Mouse (Mus musculus): Measurements from ENCODE around the gene Clec16a. TPM values are rescaled to one million over a fixed set of nuclear protein-coding genes. Genes with fewer than 3 reads are reported as not detected.

Gene Clec16a
- total and polyA plus RNA-seq, 3 experiments = 20.0 to 24.2 (median 20.5) TPM

DNA sequence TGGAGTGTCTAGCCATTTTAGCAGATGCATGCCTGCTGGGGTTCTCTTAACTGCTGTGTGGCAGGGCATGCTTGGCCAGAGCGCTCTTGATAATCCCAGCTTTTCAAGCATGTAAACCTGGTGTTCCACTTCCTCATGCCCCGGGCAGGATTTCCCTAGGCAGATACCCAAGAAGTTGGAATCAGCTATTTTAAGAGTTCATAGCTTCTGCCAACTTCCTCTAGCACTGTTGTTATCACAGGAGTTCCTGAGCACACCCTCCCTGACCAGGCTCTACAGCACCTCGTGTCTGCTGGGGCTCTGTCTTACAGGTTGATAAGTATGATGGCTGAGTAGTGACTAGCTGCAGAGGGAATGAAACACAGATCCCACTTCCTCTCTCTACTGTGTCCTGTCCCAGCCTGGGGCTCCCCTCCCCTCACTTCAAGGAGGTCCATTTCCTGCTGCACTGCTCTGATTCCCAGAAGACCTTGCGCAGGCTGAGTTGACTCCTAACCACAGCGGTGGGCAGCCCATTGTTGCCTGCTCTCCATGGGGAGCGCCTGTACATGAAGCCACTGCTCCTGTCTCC is 144.7 kb downstream of the Clec16a start:
- dilution Hi-C loops (cut with MboI; ENCODE audit: extremely low pct_ligation_motif_present, extremely low pct_unique_long_range_greater_than_20kb, low sequenced_read_pairs) = no loop called here
- Histone ChIP-seq H3K79me2 (replicated peaks; ENCODE audit: control insufficient read depth, extremely low read depth, insufficient read depth, poor library complexity, severe bottlenecking) (no peaks in the 10 kb centered on the region), H3K27me3 (replicated peaks) (no peaks in the 10 kb centered on the region), H3K4me3 (replicated peaks in 1 of 3; ENCODE audit: low read depth in 2 of 3, low read length in 2 of 3, poor library complexity in 1 of 3) (no peak overlapping the region), H3K4me1 (ENCODE audit: control insufficient read depth in 1 of 2, insufficient read depth in 2 of 2) (peaks cover 13 to 31% of the 10 kb centered on the region in 2 experiments), H3K27ac (ENCODE audit: insufficient read depth, low read depth) (no peak overlapping the region), H3K36me3 (replicated peaks in 1 of 2; ENCODE audit: control insufficient read depth in 1 of 2, insufficient read depth in 1 of 2, low read length in 1 of 2) (no peaks in the 10 kb centered on the region), H3K9me3 (replicated peaks; ENCODE audit: low read length) (no peaks in the 10 kb centered on the region), H3K9ac (ENCODE audit: insufficient read depth, low read depth) (no peak overlapping the region), H3K4me2 (ENCODE audit: insufficient read depth, low read depth, poor library complexity, severe bottlenecking) (no peak overlapping the region)
- in situ Hi-C loops (cut with MboI; ENCODE audit: low pct_ligation_motif_present, low pct_unique_long_range_greater_than_20kb, low sequenced_read_pairs) = no loop called here
- DNase-seq (ENCODE audit: extremely low read depth) = peak; percentile 24
- no peak for TF ChIP-seq POLR2A (IDR thresholded peaks at IDR 0.05; ENCODE audit: low read depth, low read length)
- TF ChIP-seq SMC3 (IDR thresholded peaks at IDR 0.05; ENCODE audit: low read depth, low read length) = no peak
- TF ChIP-seq ZNF384 (IDR thresholded peaks at IDR 0.05; ENCODE audit: low read depth, low read length) = no peak
- TF ChIP-seq HCFC1 (IDR thresholded peaks at IDR 0.05; ENCODE audit: low read depth, low read length) = no peak
- TF ChIP-seq ETS1 (conservative IDR thresholded peaks at IDR 0.05; ENCODE audit: low read depth, low read length) = no peak
- TF ChIP-seq SIN3A (IDR thresholded peaks at IDR 0.05; ENCODE audit: low read length) = no peak
- no peak for TF ChIP-seq ZC3H11A (IDR thresholded peaks at IDR 0.05; ENCODE audit: low read depth, low read length)
- no peak for TF ChIP-seq E2F4 (IDR thresholded peaks at IDR 0.05; ENCODE audit: insufficient replicate concordance, low read depth, low read length)
- TF ChIP-seq JUN (IDR thresholded peaks at IDR 0.05; ENCODE audit: insufficient read depth, low read depth, low read length) = no peak
- no peak for TF ChIP-seq CTCF (conservative IDR thresholded peaks at IDR 0.05 in 1 of 2, IDR thresholded peaks at IDR 0.05 in 1 of 2; ENCODE audit: low read depth in 2 of 2, low read length in 2 of 2)
- TF ChIP-seq TCF12 (IDR thresholded peaks at IDR 0.05; ENCODE audit: low read depth, low read length) = no peak
- no peak for TF ChIP-seq MAX (IDR thresholded peaks at IDR 0.05; ENCODE audit: low read length)
- no peak for TF ChIP-seq MYC (IDR thresholded peaks at IDR 0.05; ENCODE audit: low read depth, low read length)
- TF ChIP-seq KAT2A (IDR thresholded peaks at IDR 0.05; ENCODE audit: insufficient replicate concordance, low read length) = no peak
- TF ChIP-seq IRF4 (IDR thresholded peaks at IDR 0.05; ENCODE audit: low read depth, low read length) = no peak
- TF ChIP-seq MEF2A (IDR thresholded peaks at IDR 0.05; ENCODE audit: borderline replicate concordance, low read depth, low read length) = no peak

- dilution Hi-C loops (cut with MboI; ENCODE audit: extremely low pct_ligation_motif_present, extremely low pct_unique_long_range_greater_than_20kb, low sequenced_read_pairs) (no loop called here), in situ Hi-C loops (cut with MboI; ENCODE audit: low pct_ligation_motif_present, low pct_unique_long_range_greater_than_20kb, low sequenced_read_pairs) (no loop called here)
- H3K27me3 ChIP-seq (replicated peaks) = no peaks in the 10 kb centered on the region
- no peaks in the 10 kb centered on the region for H3K9me3 ChIP-seq (replicated peaks; ENCODE audit: low read length)
- H3K36me3 ChIP-seq (replicated peaks in 1 of 2; ENCODE audit: control insufficient read depth in 1 of 2, insufficient read depth in 1 of 2, low read length in 1 of 2) = no peaks in the 10 kb centered on the region
- no peak overlapping the region for H3K4me2 ChIP-seq (ENCODE audit: insufficient read depth, low read depth, poor library complexity, severe bottlenecking)
- no peak overlapping the region for H3K9ac ChIP-seq (ENCODE audit: insufficient read depth, low read depth)
- no peak overlapping the region for H3K4me3 ChIP-seq (replicated peaks in 1 of 3; ENCODE audit: low read depth in 2 of 3, low read length in 2 of 3, poor library complexity in 1 of 3)
- H3K27ac ChIP-seq (ENCODE audit: insufficient read depth, low read depth) = no peak overlapping the region
- TF ChIP-seq USF2 (conservative IDR thresholded peaks at IDR 0.05; ENCODE audit: low read depth, low read length) = no peak
- H3K79me2 ChIP-seq (replicated peaks; ENCODE audit: control insufficient read depth, extremely low read depth, insufficient read depth, poor library complexity, severe bottlenecking) = no peaks in the 10 kb centered on the region
- H3K4me1 ChIP-seq (ENCODE audit: control insufficient read depth in 1 of 2, insufficient read depth in 2 of 2) = peaks cover 13 to 31% of the 10 kb centered on the region in 2 experiments
- DNase-seq (ENCODE audit: extremely low read depth) = no peak
Measured at GRCm38 (mm10) chr16:10690442-10690841, 145.3 kb downstream of the Clec16a start.
